Mouse (Mus musculus): ENCODE measurements around the gene Rbp3. TPM values are rescaled to one million over a fixed set of nuclear protein-coding genes. Genes with fewer than 3 reads are reported as not detected.

Rbp3 gene
- polyA plus RNA-seq, 1 experiment from 2014 or later = not detected

DNA sequence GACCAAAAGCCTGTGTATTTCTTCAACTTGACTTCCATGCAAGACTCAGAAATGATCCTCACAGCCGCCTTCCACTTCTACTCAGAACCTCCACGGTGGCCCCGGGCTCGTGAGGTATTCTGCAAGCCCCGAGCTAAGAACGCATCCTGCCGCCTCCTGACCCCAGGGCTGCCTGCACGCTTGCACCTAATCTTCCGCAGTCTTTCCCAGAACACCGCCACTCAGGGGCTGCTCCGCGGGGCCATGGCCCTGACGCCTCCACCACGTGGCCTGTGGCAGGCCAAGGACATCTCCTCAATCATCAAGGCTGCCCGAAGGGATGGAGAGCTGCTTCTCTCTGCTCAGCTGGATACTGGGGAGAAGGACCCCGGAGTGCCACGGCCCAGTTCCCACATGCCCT is 21.9 kb upstream of the Rbp3 start:
- H3K27me3 ChIP-seq (ENCODE audit: control insufficient read depth, insufficient read depth, low read length) = peaks cover 2% of the 10 kb centered on the region; the same call in 1 of the 2 replicates
- H3K4me3 ChIP-seq (ENCODE audit: low read depth, low read length) = no peak overlapping the region
- no peak overlapping the region for H3K9ac ChIP-seq (replicated peaks; ENCODE audit: low read length)
- ATAC-seq (replicated peaks; ENCODE audit: insufficient number of reproducible peaks, low FRiP score, low TSS enrichment, low read depth) (0 out of 2 replicates have a peak, but pooled peaks have one; percentile 35), DNase-seq (ENCODE audit: low spot score) (no peak)
- H3K4me2 ChIP-seq (ENCODE audit: low read depth, low read length) = no peak overlapping the region
- H3K27ac ChIP-seq (replicated peaks; ENCODE audit: low read depth, low read length) = no peak overlapping the region
- WGBS = 55% methylated on average over 17 of the region's 17 CpGs
- H3K36me3 ChIP-seq (replicated peaks; ENCODE audit: control insufficient read depth, insufficient read depth, low read depth, low read length) = no peaks in the 10 kb centered on the region
- no peaks in the 10 kb centered on the region for H3K9me3 ChIP-seq (replicated peaks; ENCODE audit: control insufficient read depth, low read length)
- no peaks in the 10 kb centered on the region for H3K4me1 ChIP-seq (ENCODE audit: control insufficient read depth, insufficient read depth, low read length)

GRCm38 (mm10) chr14:33932935-33933703 is 20.7 kb upstream of the Rbp3 start:
- Histone ChIP-seq H3K4me2 (ENCODE audit: low read depth, low read length) (no peak overlapping the region), H3K27ac (replicated peaks; ENCODE audit: low read depth, low read length) (no peak overlapping the region), H3K9me3 (replicated peaks; ENCODE audit: control insufficient read depth, low read length) (no peaks in the 10 kb centered on the region), H3K27me3 (ENCODE audit: control insufficient read depth, insufficient read depth, low read length) (no peaks in the 10 kb centered on the region; the same call in 1 of the 2 replicates), H3K36me3 (replicated peaks; ENCODE audit: control insufficient read depth, insufficient read depth, low read depth, low read length) (no peaks in the 10 kb centered on the region), H3K4me1 (ENCODE audit: control insufficient read depth, insufficient read depth, low read length) (no peaks in the 10 kb centered on the region), H3K4me3 (ENCODE audit: low read depth, low read length) (no peak overlapping the region), H3K9ac (replicated peaks; ENCODE audit: low read length) (no peak overlapping the region)
- WGBS = 62% methylated on average over 10 of the region's 10 CpGs
- no peak; the same call in 1 of the 2 replicates for ATAC-seq (replicated peaks; ENCODE audit: insufficient number of reproducible peaks, low FRiP score, low TSS enrichment, low read depth)
- peak; percentile 69 for DNase-seq (ENCODE audit: low spot score)

DNA sequence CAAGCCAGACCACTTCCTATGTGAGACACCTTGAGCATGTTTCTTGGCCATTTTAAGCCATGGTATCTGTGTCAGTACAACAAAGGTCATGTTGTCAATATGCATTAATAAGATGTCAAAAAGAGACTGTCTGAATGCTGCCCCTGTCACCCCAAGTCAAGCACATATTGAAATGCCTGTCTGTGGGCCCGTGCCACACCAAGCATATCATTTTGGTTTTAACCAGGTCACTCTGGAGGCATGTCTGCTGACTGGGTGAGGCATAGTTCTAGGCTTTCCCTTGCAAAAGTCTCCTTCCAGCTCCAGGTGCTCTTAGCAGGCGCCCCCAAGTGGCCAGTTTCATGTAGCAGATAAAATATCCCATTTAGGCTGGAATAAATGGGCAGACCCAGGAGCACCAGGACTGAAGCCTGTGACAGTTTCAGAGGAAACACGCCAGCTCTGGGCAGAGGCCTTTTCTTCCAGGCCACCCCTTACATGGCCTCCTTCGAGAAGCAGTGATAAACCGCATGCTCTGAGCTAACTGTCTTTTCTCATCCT is 20.0 kb upstream of the Rbp3 start:
- H3K4me1 ChIP-seq (ENCODE audit: control insufficient read depth, insufficient read depth, low read length) = no peaks in the 10 kb centered on the region
- no peaks in the 10 kb centered on the region for H3K27me3 ChIP-seq (ENCODE audit: control insufficient read depth, insufficient read depth, low read length)
- WGBS = 40% methylated on average over 5 of the region's 5 CpGs
- DNase-seq (ENCODE audit: low spot score) (peak; percentile 76), ATAC-seq (replicated peaks; ENCODE audit: insufficient number of reproducible peaks, low FRiP score, low TSS enrichment, low read depth) (no peak)
- no peak overlapping the region for H3K4me3 ChIP-seq (ENCODE audit: low read depth, low read length)
- H3K9ac ChIP-seq (replicated peaks; ENCODE audit: low read length) = no peak overlapping the region
- H3K4me2 ChIP-seq (ENCODE audit: low read depth, low read length) = no peak overlapping the region
- no peaks in the 10 kb centered on the region for H3K36me3 ChIP-seq (replicated peaks; ENCODE audit: control insufficient read depth, insufficient read depth, low read depth, low read length)
- H3K9me3 ChIP-seq (replicated peaks; ENCODE audit: control insufficient read depth, low read length) = no peaks in the 10 kb centered on the region
- H3K27ac ChIP-seq (replicated peaks; ENCODE audit: low read depth, low read length) = no peak overlapping the region

DNA sequence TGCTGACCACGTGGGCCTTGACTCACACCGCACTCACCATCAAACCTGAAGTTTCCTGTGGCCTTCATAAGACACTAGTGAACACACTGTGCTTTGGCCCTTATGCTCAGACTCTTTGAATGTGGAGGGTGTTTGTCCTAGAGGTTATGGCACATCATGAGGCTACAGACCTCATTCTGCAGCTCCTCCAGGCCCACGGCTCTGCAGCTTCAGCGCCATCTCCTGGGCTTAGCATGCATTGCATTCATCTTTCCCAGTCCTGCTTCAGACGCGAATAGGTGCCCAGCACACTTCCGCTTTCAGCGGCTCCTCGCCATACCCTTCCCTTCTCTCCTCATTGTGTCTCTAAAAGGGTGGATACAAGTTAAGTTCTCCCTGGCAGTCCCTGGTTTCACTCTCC is 14.7 kb upstream of the Rbp3 start:
- WGBS = 27% methylated on average over 9 of the region's 9 CpGs
- H3K9me3 ChIP-seq (replicated peaks; ENCODE audit: control insufficient read depth, low read length) = no peaks in the 10 kb centered on the region
- DNase-seq (ENCODE audit: low spot score) = peak; percentile 82
- H3K4me1 ChIP-seq (ENCODE audit: control insufficient read depth, insufficient read depth, low read length) = no peaks in the 10 kb centered on the region
- ATAC-seq (replicated peaks; ENCODE audit: insufficient number of reproducible peaks, low FRiP score, low TSS enrichment, low read depth) = no peak; the same call in 1 of the 2 replicates
- 0 out of 2 replicates have a peak, but pooled peaks cover 2% of the 10 kb centered on the region for H3K27me3 ChIP-seq (ENCODE audit: control insufficient read depth, insufficient read depth, low read length)
- H3K4me2 ChIP-seq (ENCODE audit: low read depth, low read length) = no peak overlapping the region
- peak overlapping the region; percentile 25; the same call in 1 of the 2 replicates for H3K9ac ChIP-seq (replicated peaks; ENCODE audit: low read length)
- H3K36me3 ChIP-seq (replicated peaks; ENCODE audit: control insufficient read depth, insufficient read depth, low read depth, low read length) = no peaks in the 10 kb centered on the region
- H3K27ac ChIP-seq (replicated peaks; ENCODE audit: low read depth, low read length) = no peak overlapping the region
- H3K4me3 ChIP-seq (ENCODE audit: low read depth, low read length) = no peak overlapping the region

DNA sequence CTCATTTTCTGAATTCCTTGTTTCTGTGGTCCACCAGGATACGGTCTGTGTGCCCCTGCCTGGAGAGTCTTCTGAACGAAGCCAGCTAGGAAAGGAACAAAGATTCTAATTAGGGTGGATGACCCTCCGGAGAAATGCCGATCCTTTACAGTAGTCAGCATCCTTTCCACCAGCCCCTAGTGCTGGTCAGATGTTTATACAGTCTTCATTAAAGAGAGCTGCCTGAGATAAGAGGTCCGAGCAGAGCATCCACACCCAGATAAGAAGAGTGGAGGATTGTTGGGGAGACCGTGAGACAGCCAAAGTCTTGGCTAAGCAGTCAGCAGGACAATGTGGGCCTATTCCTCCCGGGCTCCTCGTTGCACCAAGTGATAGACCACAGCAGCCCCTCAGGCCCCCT is 13.1 kb upstream of the Rbp3 start, which contains the start of gene Gdf2:
TSS of gene Gdf2 (plus strand) at position 301 of the 400 bp plus-strand sequence.
- 80% methylated on average over 8 of the region's 8 CpGs for WGBS
- ATAC-seq (replicated peaks; ENCODE audit: insufficient number of reproducible peaks, low FRiP score, low TSS enrichment, low read depth) = no peak
- Histone ChIP-seq H3K27ac (replicated peaks; ENCODE audit: low read depth, low read length) (no peak within 1 kb of the TSS), H3K9ac (replicated peaks; ENCODE audit: low read length) (no peak within 1 kb of the TSS; the same call in 1 of the 2 replicates), H3K4me3 (ENCODE audit: low read depth, low read length) (no peak within 1 kb of the TSS), H3K4me1 (ENCODE audit: control insufficient read depth, insufficient read depth, low read length) (no peaks in the 10 kb centered on the region), H3K36me3 (replicated peaks; ENCODE audit: control insufficient read depth, insufficient read depth, low read depth, low read length) (no peaks in the 10 kb centered on the region), H3K9me3 (replicated peaks; ENCODE audit: control insufficient read depth, low read length) (no peaks in the 10 kb centered on the region), H3K27me3 (ENCODE audit: control insufficient read depth, insufficient read depth, low read length) (0 out of 2 replicates have a peak, but pooled peaks cover 2% of the 10 kb centered on the region), H3K4me2 (ENCODE audit: low read depth, low read length) (no peak within 1 kb of the TSS)
- no peak for DNase-seq (ENCODE audit: low spot score)

GRCm38 (mm10) chr14:33942222-33942621 is 11.6 kb upstream of the Rbp3 start:
- no peak for ATAC-seq (replicated peaks; ENCODE audit: insufficient number of reproducible peaks, low FRiP score, low TSS enrichment, low read depth)

GRCm38 (mm10) chr14:33946125-33946524 is 7.7 kb upstream of the Rbp3 start:
- no peaks in the 10 kb centered on the region for H3K9me3 ChIP-seq (replicated peaks; ENCODE audit: control insufficient read depth, low read length)
- H3K9ac ChIP-seq (replicated peaks; ENCODE audit: low read length) = no peak overlapping the region
- WGBS = 71% methylated on average over 6 of the region's 6 CpGs
- DNase-seq (ENCODE audit: low spot score) = no peak
- no peak for ATAC-seq (replicated peaks; ENCODE audit: insufficient number of reproducible peaks, low FRiP score, low TSS enrichment, low read depth)
- H3K4me1 ChIP-seq (ENCODE audit: control insufficient read depth, insufficient read depth, low read length) = no peaks in the 10 kb centered on the region
- H3K27ac ChIP-seq (replicated peaks; ENCODE audit: low read depth, low read length) = no peak overlapping the region
- H3K27me3 ChIP-seq (ENCODE audit: control insufficient read depth, insufficient read depth, low read length) = no peaks in the 10 kb centered on the region
- no peak overlapping the region for H3K4me2 ChIP-seq (ENCODE audit: low read depth, low read length)
- H3K36me3 ChIP-seq (replicated peaks; ENCODE audit: control insufficient read depth, insufficient read depth, low read depth, low read length) = no peaks in the 10 kb centered on the region
- H3K4me3 ChIP-seq (ENCODE audit: low read depth, low read length) = no peak overlapping the region

More at GRCm38 (mm10) chr14:33942222-33942621, 11.6 kb upstream of the Rbp3 start:
- no peak for DNase-seq (ENCODE audit: low spot score)
- no peak overlapping the region for H3K27ac ChIP-seq (replicated peaks; ENCODE audit: low read depth, low read length)
- 0 out of 2 replicates have a peak, but pooled peaks cover 2% of the 10 kb centered on the region for H3K27me3 ChIP-seq (ENCODE audit: control insufficient read depth, insufficient read depth, low read length)
- 79% methylated on average over 5 of the region's 5 CpGs for WGBS
- no peak overlapping the region for H3K4me2 ChIP-seq (ENCODE audit: low read depth, low read length)
- H3K9ac ChIP-seq (replicated peaks; ENCODE audit: low read length) = no peak overlapping the region
- no peaks in the 10 kb centered on the region for H3K36me3 ChIP-seq (replicated peaks; ENCODE audit: control insufficient read depth, insufficient read depth, low read depth, low read length)
- H3K4me1 ChIP-seq (ENCODE audit: control insufficient read depth, insufficient read depth, low read length) = no peaks in the 10 kb centered on the region
- no peak overlapping the region for H3K4me3 ChIP-seq (ENCODE audit: low read depth, low read length)
- H3K9me3 ChIP-seq (replicated peaks; ENCODE audit: control insufficient read depth, low read length) = no peaks in the 10 kb centered on the region

Data from embryonic facial prominence, embryonic 11.5 days (tissue).